Mouse (Mus musculus) stomach, embryonic 16.5 days (tissue): ENCODE measurements around the gene Sema4d. TPM values are rescaled to one million over a fixed set of nuclear protein-coding genes. Genes with fewer than 3 reads are reported as not detected.

Source experiments
- ATAC-seq: fragments of 200-750 bp; cut with Nextera tagmentation; 2 replicates; pipeline ENCODE4 v1.8.0; 2017; ENCODE audit warnings: moderate number of reproducible peaks, moderate TSS enrichment; ENCODE audit not compliant: insufficient read depth, low FRiP score
- H3K27ac ChIP-seq: fragments of 300-500 bp; sonication (generic); 2 replicates; pipeline ENCODE4 v1.5.1; 2014; ENCODE audit warnings: low read length
- H3K27me3 ChIP-seq: fragments of 300-500 bp; sonication (generic); 2 replicates; pipeline ENCODE4 v1.6.1; 2014; ENCODE audit warnings: low read length, control low read depth, mixed read lengths; ENCODE audit not compliant: control insufficient read depth, insufficient read depth
- H3K36me3 ChIP-seq: fragments of 300-500 bp; sonication (generic); 2 replicates; pipeline ENCODE4 v1.6.1; 2014; ENCODE audit warnings: low read length; ENCODE audit not compliant: control insufficient read depth, insufficient read depth
- H3K4me1 ChIP-seq: fragments of 300-500 bp; sonication (generic); 2 replicates; pipeline ENCODE4 v1.6.1; 2014; ENCODE audit warnings: low read length, control low read depth, mixed read lengths; ENCODE audit not compliant: control insufficient read depth, insufficient read depth
- H3K4me2 ChIP-seq: fragments of 300-500 bp; sonication (generic); 2 replicates; pipeline ENCODE4 v1.6.1; 2014; ENCODE audit warnings: low read depth, low read length, mixed read lengths
- H3K4me3 ChIP-seq: fragments of 300-500 bp; sonication (generic); replicated peaks from 2 replicates; pipeline ENCODE4 v1.5.1; 2014; ENCODE audit warnings: mild to moderate bottlenecking, low read length
- H3K9ac ChIP-seq: fragments of 300-500 bp; sonication (generic); 2 replicates; pipeline ENCODE4 v1.6.1; 2014; ENCODE audit warnings: low read length
- H3K9me3 ChIP-seq: fragments of 300-500 bp; sonication (generic); replicated peaks from 2 replicates; pipeline ENCODE4 v1.6.1; 2016; ENCODE audit warnings: low read length, control low read depth; ENCODE audit not compliant: control insufficient read depth
- WGBS: fragments of 180-500 bp; shearing (Covaris S2); extraction: QIAGEN DNeasy Blood & Tissue Kit; methylation state at CpG from one replicate; pipeline ENCODE4 v1.1.7; 2014; 5-methylcytosine and 5-hydroxymethylcytosine counted together
- polyA plus RNA-seq: library from polyadenylated mRNA; unstranded; fragments of >200 nt; fragmentation: Nextera tagmentation; extraction: Ambion mirVana; gene quantifications from 2 replicates; pipeline ENCODE4 v1.2.1, GENCODE M21; 2015

Gene Sema4d
- polyA plus RNA-seq, 1 experiment from 2014 or later, result 11.5 TPM

DNA sequence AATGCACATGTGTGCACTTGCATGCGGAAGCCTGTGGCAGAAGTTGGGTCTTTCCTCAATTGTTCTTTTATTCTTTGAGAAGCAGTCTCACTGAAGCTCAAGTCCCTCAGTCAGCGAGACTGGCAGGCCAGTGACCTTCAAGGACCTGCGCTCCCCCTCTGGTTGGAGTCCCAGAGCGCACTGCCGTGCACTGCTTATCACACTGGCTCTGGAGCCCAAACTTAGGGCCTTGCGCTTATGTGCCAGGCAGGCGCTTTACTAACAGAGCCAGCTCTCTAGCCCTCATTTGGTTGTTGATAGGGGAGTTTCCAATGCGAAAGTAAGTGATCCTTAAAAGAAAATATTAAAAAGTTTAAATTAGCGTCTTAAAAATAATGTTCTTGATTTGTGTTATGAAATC, 139.6 kb downstream of the Sema4d start:
- Histone ChIP-seq H3K4me3 (no peak overlapping the region), H3K27me3 (no peaks in the 10 kb centered on the region), H3K27ac (no peak overlapping the region), H3K36me3 (peaks cover 23% of the 10 kb centered on the region), H3K9ac (no peak overlapping the region), H3K9me3 (no peaks in the 10 kb centered on the region), H3K4me1 (peaks cover 8% of the 10 kb centered on the region; the same call in 1 of the 2 replicates), H3K4me2 (no peak overlapping the region)
- no peak for ATAC-seq
- whole genome bisulfite sequencing, result 94% methylated on average over 9 of the region's 9 CpGs

GRCm38 (mm10) chr13:51653159-51653558, 140.4 kb downstream of the Sema4d start:
- Histone ChIP-seq H3K9ac (no peak overlapping the region), H3K27ac (no peak overlapping the region), H3K9me3 (no peaks in the 10 kb centered on the region), H3K36me3 (peaks cover 19% of the 10 kb centered on the region), H3K4me3 (no peak overlapping the region), H3K27me3 (no peaks in the 10 kb centered on the region), H3K4me2 (no peak overlapping the region), H3K4me1 (peaks cover 10% of the 10 kb centered on the region)
- ATAC-seq, result no peak
- 94% methylated on average over 6 of the region's 6 CpGs for WGBS

DNA sequence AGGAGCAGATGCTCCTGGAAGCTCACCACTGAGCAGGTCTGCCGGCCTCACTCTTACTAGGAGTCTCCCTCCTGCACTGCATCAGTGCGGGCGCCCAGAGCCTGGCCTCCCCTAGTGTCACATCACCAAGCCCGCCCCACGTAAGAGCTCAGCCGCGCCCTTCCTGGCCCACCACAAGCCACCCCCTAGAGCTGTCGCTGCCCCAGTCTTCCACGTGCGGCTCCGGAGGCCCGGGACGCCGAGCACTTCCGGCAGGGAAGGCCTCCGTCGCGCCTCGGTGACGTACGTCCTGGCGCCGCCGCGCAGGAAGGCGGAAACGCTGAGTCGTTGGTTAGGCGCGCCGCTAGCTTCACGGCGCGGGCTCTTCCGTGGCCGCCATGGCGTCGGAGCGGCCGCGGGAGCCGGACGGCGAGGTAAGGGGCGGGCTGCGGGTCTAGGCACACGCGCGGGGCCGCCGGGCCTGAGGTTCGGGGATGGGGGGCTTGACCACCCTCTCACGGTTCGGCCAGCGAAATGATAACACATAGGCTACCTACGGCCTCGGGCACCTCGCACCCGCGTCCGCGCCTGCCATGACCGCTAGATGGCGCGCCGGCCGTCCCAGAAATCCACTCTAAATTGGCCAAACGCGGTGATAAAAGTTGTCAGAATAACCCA, 142.0 kb downstream of the Sema4d start, which contains the start of gene Secisbp2:
Gene Secisbp2, plus strand, starts transcription at position 290 of the 657 bp plus-strand sequence.
- H3K4me3 ChIP-seq, result peak within 1 kb of the TSS; percentile 82
- ATAC-seq, result peak; percentile 95
- peak within 1 kb of the TSS; percentile 87 for H3K9ac ChIP-seq
- no peaks in the 10 kb centered on the region for H3K9me3 ChIP-seq
- H3K36me3 ChIP-seq, result peaks cover 9% of the 10 kb centered on the region
- under 1% methylated on average over 69 of the region's 69 CpGs for WGBS
- H3K27me3 ChIP-seq, result no peaks in the 10 kb centered on the region
- peaks cover 25% of the 10 kb centered on the region for H3K4me1 ChIP-seq
- peak within 1 kb of the TSS; percentile 87 for H3K27ac ChIP-seq
- peak within 1 kb of the TSS; percentile 90 for H3K4me2 ChIP-seq

DNA sequence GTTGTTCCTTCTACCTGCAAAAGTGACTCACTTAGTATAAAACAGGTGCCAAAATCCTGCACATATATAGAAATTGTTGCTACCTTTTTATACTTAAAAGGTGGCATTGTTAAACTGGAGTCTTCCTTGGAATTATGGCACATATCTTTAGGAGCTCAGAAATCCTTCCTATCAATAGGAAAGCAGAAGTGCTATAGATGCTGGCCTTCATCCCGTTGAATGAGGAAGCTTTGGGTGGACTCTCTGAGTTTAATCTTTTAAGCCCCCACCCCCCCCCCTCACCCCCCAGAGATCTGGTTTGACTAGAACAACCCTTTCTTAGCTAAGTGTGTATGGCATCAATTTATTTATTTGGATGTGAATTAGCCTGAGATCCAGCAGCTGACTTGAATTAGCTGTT, 143.8 kb downstream of the Sema4d start:
- Histone ChIP-seq H3K9me3 (no peaks in the 10 kb centered on the region), H3K27ac (no peak overlapping the region), H3K4me2 (no peak overlapping the region), H3K27me3 (no peaks in the 10 kb centered on the region), H3K4me3 (no peak overlapping the region), H3K36me3 (no peaks in the 10 kb centered on the region; the same call in 1 of the 2 replicates), H3K9ac (no peak overlapping the region), H3K4me1 (peaks cover 26% of the 10 kb centered on the region)
- no peak for ATAC-seq
- 49% methylated on average over 1 of the region's 1 CpGs for WGBS

DNA sequence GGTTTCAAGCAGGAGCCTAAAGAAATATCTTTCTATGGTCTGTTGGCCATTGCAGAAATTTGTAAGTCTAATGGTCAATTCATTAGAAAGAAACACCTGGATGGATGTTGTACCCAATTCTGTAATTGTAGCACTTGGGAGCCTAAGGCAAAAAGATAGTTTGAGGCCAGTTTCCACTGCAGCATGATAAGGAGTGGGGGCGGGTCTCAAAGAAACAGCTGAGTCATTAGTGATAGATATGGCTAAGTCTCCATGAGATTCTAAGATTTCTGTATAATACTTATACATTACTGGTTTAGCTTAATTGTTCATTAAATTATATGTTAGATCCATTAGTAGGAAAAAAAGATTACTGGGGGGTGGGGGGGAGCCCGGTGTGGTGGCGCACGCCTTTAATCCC, 145.3 kb downstream of the Sema4d start:
- H3K27me3 ChIP-seq, result no peaks in the 10 kb centered on the region
- no peak for ATAC-seq
- H3K9ac ChIP-seq, result no peak overlapping the region
- H3K27ac ChIP-seq, result no peak overlapping the region
- H3K4me1 ChIP-seq, result peaks cover 26% of the 10 kb centered on the region
- H3K36me3 ChIP-seq, result no peaks in the 10 kb centered on the region; the same call in 1 of the 2 replicates
- H3K9me3 ChIP-seq, result no peaks in the 10 kb centered on the region
- 80% methylated on average over 4 of the region's 4 CpGs for WGBS
- H3K4me2 ChIP-seq, result peak overlapping the region; percentile 75; the same call in 1 of the 2 replicates
- 0 out of 2 replicates have a peak overlapping the region, but pooled peaks have one; percentile 49 for H3K4me3 ChIP-seq

- Histone ChIP-seq H3K27ac (no peak overlapping the region), H3K4me3 (peak overlapping the region; percentile 49)
- 87% methylated on average over 3 of the region's 3 CpGs for WGBS
Observed at GRCm38 (mm10) chr13:51647770-51648169, 145.8 kb downstream of the Sema4d start.

GRCm38 (mm10) chr13:51646362-51647027, 147.1 kb downstream of the Sema4d start:
- H3K9ac ChIP-seq, result peak overlapping the region; percentile 82
- 14% methylated on average over 3 of the region's 3 CpGs for WGBS
- peak overlapping the region; percentile 75 for H3K4me2 ChIP-seq
- H3K27me3 ChIP-seq, result no peaks in the 10 kb centered on the region
- H3K9me3 ChIP-seq, result no peaks in the 10 kb centered on the region
- H3K4me3 ChIP-seq, result peak overlapping the region; percentile 81
- ATAC-seq, result no peak
- H3K4me1 ChIP-seq, result peaks cover 22% of the 10 kb centered on the region
- no peak overlapping the region for H3K27ac ChIP-seq
- no peaks in the 10 kb centered on the region for H3K36me3 ChIP-seq

More at GRCm38 (mm10) chr13:51647770-51648169, 145.8 kb downstream of the Sema4d start:
- no peak for ATAC-seq
- H3K4me2 ChIP-seq, result peak overlapping the region; percentile 75
- no peaks in the 10 kb centered on the region for H3K9me3 ChIP-seq
- no peaks in the 10 kb centered on the region for H3K27me3 ChIP-seq
- H3K9ac ChIP-seq, result peak overlapping the region; percentile 39; the same call in 1 of the 2 replicates
- peaks cover 26% of the 10 kb centered on the region for H3K4me1 ChIP-seq
- no peaks in the 10 kb centered on the region; the same call in 1 of the 2 replicates for H3K36me3 ChIP-seq

- H3K9ac ChIP-seq, result peak overlapping the region; percentile 82
- peak overlapping the region; percentile 63 for H3K4me2 ChIP-seq
- no peaks in the 10 kb centered on the region for H3K27me3 ChIP-seq
- ATAC-seq, result no peak
- no peaks in the 10 kb centered on the region for H3K9me3 ChIP-seq
- H3K4me3 ChIP-seq, result peak overlapping the region; percentile 81
- H3K27ac ChIP-seq, result peak overlapping the region; percentile 82
- H3K36me3 ChIP-seq, result no peaks in the 10 kb centered on the region
- H3K4me1 ChIP-seq, result peaks cover 18% of the 10 kb centered on the region
- WGBS, result under 1% methylated on average over 7 of the region's 7 CpGs
Observed at GRCm38 (mm10) chr13:51645872-51646271, 147.7 kb downstream of the Sema4d start.
